Mouse (Mus musculus) midbrain, postnatal 0 days (tissue): ENCODE measurements at regions not wholly inside any gene's neighbourhood (a gene's known extent, or its start where the extent isn't known, plus 50 kb on each side); places are given as distances from the start of the nearest gene placed in this dataset.
A peak's percentile ranks its signal among the peaks of the same experiment; 100 is the strongest.

Source experiments
- ATAC-seq: fragments of 200-750 bp; cut with Nextera tagmentation; 2 replicates; pipeline ENCODE4 v1.8.0; 2017; ENCODE audit warnings: moderate number of reproducible peaks, mild to moderate bottlenecking, moderate TSS enrichment, moderate library complexity; ENCODE audit not compliant: low FRiP score
- DNase-seq: peaks from one replicate; pipeline ENCODE4 v3.0.0-alpha.2; 2015; ENCODE audit warnings: low spot score
- H3K27ac ChIP-seq: fragments of 300-500 bp; sonication (generic); 2 replicates; pipeline ENCODE4 v1.5.1; 2014; ENCODE audit warnings: low read depth, mild to moderate bottlenecking, low read length, mixed read lengths
- H3K27me3 ChIP-seq: fragments of 300-500 bp; sonication (generic); 2 replicates; pipeline ENCODE4 v1.6.1; 2014; ENCODE audit warnings: low read length, control low read depth, mixed read lengths; ENCODE audit not compliant: insufficient read depth
- H3K36me3 ChIP-seq: fragments of 300-500 bp; sonication (generic); 2 replicates; pipeline ENCODE4 v1.6.1; 2014; ENCODE audit warnings: low read length, control low read depth, mixed read lengths; ENCODE audit not compliant: insufficient read depth
- H3K4me1 ChIP-seq: fragments of 300-500 bp; sonication (generic); 2 replicates; pipeline ENCODE4 v1.6.1; 2014; ENCODE audit warnings: mild to moderate bottlenecking, control low read depth, antibody characterized with exemption, low read length, mixed read lengths; ENCODE audit not compliant: insufficient read depth
- H3K4me2 ChIP-seq: fragments of 300-500 bp; sonication (generic); 2 replicates; pipeline ENCODE4 v1.6.1; 2014; ENCODE audit warnings: low read depth, mild to moderate bottlenecking, low read length, mixed read lengths; ENCODE audit not compliant: poor library complexity, severe bottlenecking
- H3K4me3 ChIP-seq: fragments of 300-500 bp; sonication (generic); 2 replicates; pipeline ENCODE4 v1.5.1; 2014; ENCODE audit warnings: low read depth, mild to moderate bottlenecking, low read length, moderate library complexity
- H3K9ac ChIP-seq: fragments of 300-500 bp; sonication (generic); replicated peaks from 2 replicates; pipeline ENCODE4 v1.6.1; 2014; ENCODE audit warnings: mild to moderate bottlenecking, low read length, moderate library complexity, mixed read lengths; ENCODE audit not compliant: poor library complexity, severe bottlenecking
- H3K9me3 ChIP-seq: fragments of 300-500 bp; sonication (generic); 2 replicates; pipeline ENCODE4 v1.6.1; 2016; ENCODE audit warnings: low read length, control low read depth
- CTCF ChIP-seq: IDR thresholded peaks from 2 replicates; pipeline ENCODE4 v1.5.1; 2016; ENCODE audit warnings: antibody characterized with exemption, mild to moderate bottlenecking
- WGBS: fragments of 180-500 bp; shearing (Covaris S2); extraction: QIAGEN DNeasy Blood & Tissue Kit; methylation state at CpG from one replicate; pipeline ENCODE4 v1.1.7; 2014; 5-methylcytosine and 5-hydroxymethylcytosine counted together

DNA sequence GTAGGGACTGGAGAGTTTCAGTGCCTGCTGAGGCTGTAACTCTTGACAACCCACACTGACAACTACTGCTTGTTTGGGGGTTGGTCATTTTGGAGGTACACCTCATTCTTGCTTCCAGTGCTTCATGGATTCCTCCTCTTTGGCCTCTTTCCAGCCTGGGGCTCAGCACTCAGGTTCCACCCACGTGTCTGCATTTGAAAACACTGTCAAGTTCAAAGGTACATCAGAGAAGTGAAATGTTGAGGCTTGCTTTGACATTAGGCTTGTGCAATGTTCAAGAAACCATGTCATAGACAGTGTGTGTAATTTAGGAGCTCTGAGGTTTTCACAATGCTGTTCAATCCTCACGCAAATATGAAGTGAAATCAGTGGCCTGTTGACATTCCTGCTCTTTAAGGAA, 304.5 kb downstream of the Sox11 start:
- ATAC-seq (no peak), DNase-seq (no peak)
- Histone ChIP-seq H3K4me2 (no peak overlapping the region), H3K4me3 (no peak overlapping the region), H3K9me3 (no peaks in the 10 kb centered on the region), H3K4me1 (no peaks in the 10 kb centered on the region), H3K36me3 (no peaks in the 10 kb centered on the region), H3K27ac (no peak overlapping the region), H3K27me3 (no peaks in the 10 kb centered on the region), H3K9ac (no peak overlapping the region)
- no peak for TF ChIP-seq CTCF
- WGBS: 84% methylated on average over 2 of the region's 2 CpGs

DNA sequence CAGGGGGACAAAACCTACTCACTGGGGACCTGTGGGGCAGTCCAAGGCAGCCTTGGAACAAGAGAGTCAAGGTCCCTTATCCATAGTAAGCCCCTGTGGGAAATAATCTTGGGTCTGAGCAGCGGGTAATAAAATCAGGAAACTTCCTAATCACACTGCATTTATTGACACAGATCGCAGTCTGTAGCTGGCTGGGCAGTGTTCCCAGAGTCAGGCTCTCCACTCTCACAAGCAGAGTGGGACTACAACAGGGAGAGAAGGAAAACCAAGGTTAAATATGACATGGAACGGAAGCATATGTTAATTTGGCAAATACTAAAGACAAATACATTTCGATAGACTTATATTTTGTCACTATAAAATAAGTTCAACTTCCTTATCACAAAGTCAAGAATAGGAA, 322.6 kb downstream of the Sox11 start:
- H3K27ac ChIP-seq: no peak overlapping the region
- 75% methylated on average over 4 of the region's 4 CpGs for WGBS
- H3K9me3 ChIP-seq: no peaks in the 10 kb centered on the region
- H3K4me3 ChIP-seq: no peak overlapping the region
- no peak for TF ChIP-seq CTCF
- H3K36me3 ChIP-seq: no peaks in the 10 kb centered on the region
- no peak overlapping the region for H3K4me2 ChIP-seq
- no peak overlapping the region for H3K9ac ChIP-seq
- no peaks in the 10 kb centered on the region for H3K27me3 ChIP-seq
- ATAC-seq: no peak
- peaks cover 4% of the 10 kb centered on the region; the same call in 1 of the 2 replicates for H3K4me1 ChIP-seq
- DNase-seq: no peak

GRCm38 (mm10) chr12:27018366-27018765, 324.0 kb downstream of the Sox11 start:
- H3K9me3 ChIP-seq: no peaks in the 10 kb centered on the region
- H3K9ac ChIP-seq: no peak overlapping the region
- peaks cover 4% of the 10 kb centered on the region; the same call in 1 of the 2 replicates for H3K4me1 ChIP-seq
- ATAC-seq: no peak
- H3K27me3 ChIP-seq: no peaks in the 10 kb centered on the region
- H3K36me3 ChIP-seq: no peaks in the 10 kb centered on the region
- peak overlapping the region; percentile 28 for H3K27ac ChIP-seq
- TF ChIP-seq CTCF: no peak
- peak; percentile 46 for DNase-seq
- no peak overlapping the region for H3K4me2 ChIP-seq
- no peak overlapping the region for H3K4me3 ChIP-seq
- 39% methylated on average over 7 of the region's 7 CpGs for WGBS

GRCm38 (mm10) chr12:26999287-26999686, 343.1 kb downstream of the Sox11 start:
- ATAC-seq (no peak), DNase-seq (no peak)
- Histone ChIP-seq H3K36me3 (no peaks in the 10 kb centered on the region), H3K4me2 (no peak overlapping the region), H3K27me3 (no peaks in the 10 kb centered on the region), H3K9me3 (no peaks in the 10 kb centered on the region), H3K4me1 (no peaks in the 10 kb centered on the region), H3K9ac (no peak overlapping the region), H3K4me3 (no peak overlapping the region), H3K27ac (no peak overlapping the region)
- TF ChIP-seq CTCF: no peak

GRCm38 (mm10) chr12:26976284-26977065, 365.9 kb downstream of the Sox11 start:
- WGBS: 34% methylated on average over 8 of the region's 8 CpGs
- DNase-seq (peak; percentile 62), ATAC-seq (0 out of 2 replicates have a peak, but pooled peaks have one; percentile 31)

GRCm38 (mm10) chr12:26972495-26973113, 369.8 kb downstream of the Sox11 start:
- 86% methylated on average over 4 of the region's 4 CpGs for WGBS
- Histone ChIP-seq H3K36me3 (no peaks in the 10 kb centered on the region), H3K9me3 (no peaks in the 10 kb centered on the region), H3K4me3 (no peak overlapping the region), H3K9ac (no peak overlapping the region), H3K4me2 (no peak overlapping the region), H3K4me1 (no peaks in the 10 kb centered on the region), H3K27ac (no peak overlapping the region), H3K27me3 (no peaks in the 10 kb centered on the region)
- no peak for ATAC-seq
- no peak for DNase-seq
- TF ChIP-seq CTCF: no peak

More at GRCm38 (mm10) chr12:26976284-26977065, 365.9 kb downstream of the Sox11 start:
- no peaks in the 10 kb centered on the region for H3K36me3 ChIP-seq
- no peak overlapping the region for H3K4me3 ChIP-seq
- no peak overlapping the region for H3K4me2 ChIP-seq
- no peak overlapping the region for H3K9ac ChIP-seq
- no peaks in the 10 kb centered on the region for H3K27me3 ChIP-seq
- H3K9me3 ChIP-seq: no peaks in the 10 kb centered on the region
- no peaks in the 10 kb centered on the region for H3K4me1 ChIP-seq
- no peak for TF ChIP-seq CTCF
- H3K27ac ChIP-seq: no peak overlapping the region
